Mouse (Mus musculus): Measurements from ENCODE around the gene 4833439L19Rik. TPM values are rescaled to one million over a fixed set of nuclear protein-coding genes. Genes with fewer than 3 reads are reported as not detected.
"Not testable (repeated sequence)": the region's sequence is repeated elsewhere in the genome, so short reads cannot be mapped to it uniquely, and the experiment has no call there.

4833439L19Rik gene
- 100 to 1,000 TPM; 135 to 137 TPM for total RNA-seq (2021)
- long read RNA-seq, experiment 1, transcript 4833439L19Rik-209 (5 exons, 946 nt): minor isoform, 40 of 358 reads
- long read RNA-seq, experiment 1, transcript 4833439L19Rik-201 (9 exons, 2,727 nt): major isoform, 56 of 358 reads
- long read RNA-seq, experiment 1, transcript 4833439L19Rik-208 (8 exons, 2,502 nt): minor isoform, 8 of 358 reads
- long read RNA-seq, experiment 1, partial matches to known transcripts: 46 of 358 reads
- long read RNA-seq, experiment 1, other reads (novel, unspliced or antisense): 207 of 358 reads
- long read RNA-seq, experiment 2, transcript 4833439L19Rik-201 (9 exons, 2,727 nt): minor isoform, 31 of 253 reads
- long read RNA-seq, experiment 2, transcript 4833439L19Rik-209 (5 exons, 946 nt): major isoform, 35 of 253 reads
- long read RNA-seq, experiment 2, partial matches to known transcripts: 41 of 253 reads
- long read RNA-seq, experiment 2, other reads (novel, unspliced or antisense): 142 of 253 reads

- DNase-seq (ENCODE audit: low spot score in 2 of 2): peak; percentile 95
Measured at GRCm38 (mm10) chr13:54565201-54565581, at the start of gene 4833439L19Rik. 4833439L19Rik (minus strand) TSS chr13:54565435.

GRCm38 (mm10) chr13:54613141-54613540 is 47.9 kb upstream of the 4833439L19Rik start:
- DNase-seq (ENCODE audit: low spot score in 2 of 2): not testable (repeated sequence)

GRCm38 (mm10) chr13:54610972-54611754 is 45.9 kb upstream of the 4833439L19Rik start, which contains the start of gene Cltb:
Cltb (minus strand) TSS chr13:54611344.
- DNase-seq (ENCODE audit: low spot score in 2 of 2): peak; percentile 94

GRCm38 (mm10) chr13:54610613-54610971 is 45.4 kb upstream of the 4833439L19Rik start:
- peak in 1 of 2 experiments; percentile 53 for DNase-seq (ENCODE audit: low spot score in 2 of 2)

- no peak for DNase-seq (ENCODE audit: low spot score in 2 of 2)
Measured at GRCm38 (mm10) chr13:54609301-54609700, 44.1 kb upstream of the 4833439L19Rik start.

- peak in 1 of 2 experiments; percentile 30 for DNase-seq (ENCODE audit: low spot score in 2 of 2)
Measured at GRCm38 (mm10) chr13:54608666-54609065, 43.4 kb upstream of the 4833439L19Rik start.

- no peak for DNase-seq (ENCODE audit: low spot score in 2 of 2)
Measured at GRCm38 (mm10) chr13:54608002-54608401, 42.8 kb upstream of the 4833439L19Rik start.

GRCm38 (mm10) chr13:54607204-54607603 is 42.0 kb upstream of the 4833439L19Rik start:
- no peak for DNase-seq (ENCODE audit: low spot score in 2 of 2)

GRCm38 (mm10) chr13:54605426-54605825 is 40.2 kb upstream of the 4833439L19Rik start:
- no peak for DNase-seq (ENCODE audit: low spot score in 2 of 2)

GRCm38 (mm10) chr13:54604221-54604620 is 39.0 kb upstream of the 4833439L19Rik start:
- DNase-seq (ENCODE audit: low spot score in 2 of 2): no peak

GRCm38 (mm10) chr13:54603501-54603900 is 38.3 kb upstream of the 4833439L19Rik start:
- no peak for DNase-seq (ENCODE audit: low spot score in 2 of 2)

GRCm38 (mm10) chr13:54602639-54603111 is 37.4 kb upstream of the 4833439L19Rik start:
- no peak for DNase-seq (ENCODE audit: low spot score in 2 of 2)

GRCm38 (mm10) chr13:54598622-54599143 is 33.4 kb upstream of the 4833439L19Rik start:
- no peak for DNase-seq (ENCODE audit: low spot score in 2 of 2)

GRCm38 (mm10) chr13:54596870-54597269 is 31.6 kb upstream of the 4833439L19Rik start:
- no peak for DNase-seq (ENCODE audit: low spot score in 2 of 2)

GRCm38 (mm10) chr13:54596107-54596690 is 31.0 kb upstream of the 4833439L19Rik start:
- no peak for DNase-seq (ENCODE audit: low spot score in 2 of 2)

GRCm38 (mm10) chr13:54593617-54594016 is 28.4 kb upstream of the 4833439L19Rik start:
- no peak for DNase-seq (ENCODE audit: low spot score in 2 of 2)

- DNase-seq (ENCODE audit: low spot score in 2 of 2): no peak
Measured at GRCm38 (mm10) chr13:54591776-54592356, 26.6 kb upstream of the 4833439L19Rik start.

- peak; percentile 96 to 97 for DNase-seq (ENCODE audit: low spot score in 2 of 2)
Measured at GRCm38 (mm10) chr13:54589996-54590951, 25.0 kb upstream of the 4833439L19Rik start, which contains the start of the genes Nop16 and Higd2a. Nop16 (minus strand) TSS chr13:54590090. Higd2a (plus strand) TSS chr13:54590207.

- no peak for DNase-seq (ENCODE audit: low spot score in 2 of 2)
Measured at GRCm38 (mm10) chr13:54589414-54589995, 24.3 kb upstream of the 4833439L19Rik start.

Data from left cerebral cortex, adult 18-20 months (tissue).